Mouse (Mus musculus) T-cell, adult 2 months (primary cell): ENCODE results near the gene Gm49387.

Experiments used
- DNase-seq: peaks from one replicate; pipeline ENCODE4 v3.0.0; 2022; ENCODE audit warnings: low spot score

Gm49387 gene

DNA sequence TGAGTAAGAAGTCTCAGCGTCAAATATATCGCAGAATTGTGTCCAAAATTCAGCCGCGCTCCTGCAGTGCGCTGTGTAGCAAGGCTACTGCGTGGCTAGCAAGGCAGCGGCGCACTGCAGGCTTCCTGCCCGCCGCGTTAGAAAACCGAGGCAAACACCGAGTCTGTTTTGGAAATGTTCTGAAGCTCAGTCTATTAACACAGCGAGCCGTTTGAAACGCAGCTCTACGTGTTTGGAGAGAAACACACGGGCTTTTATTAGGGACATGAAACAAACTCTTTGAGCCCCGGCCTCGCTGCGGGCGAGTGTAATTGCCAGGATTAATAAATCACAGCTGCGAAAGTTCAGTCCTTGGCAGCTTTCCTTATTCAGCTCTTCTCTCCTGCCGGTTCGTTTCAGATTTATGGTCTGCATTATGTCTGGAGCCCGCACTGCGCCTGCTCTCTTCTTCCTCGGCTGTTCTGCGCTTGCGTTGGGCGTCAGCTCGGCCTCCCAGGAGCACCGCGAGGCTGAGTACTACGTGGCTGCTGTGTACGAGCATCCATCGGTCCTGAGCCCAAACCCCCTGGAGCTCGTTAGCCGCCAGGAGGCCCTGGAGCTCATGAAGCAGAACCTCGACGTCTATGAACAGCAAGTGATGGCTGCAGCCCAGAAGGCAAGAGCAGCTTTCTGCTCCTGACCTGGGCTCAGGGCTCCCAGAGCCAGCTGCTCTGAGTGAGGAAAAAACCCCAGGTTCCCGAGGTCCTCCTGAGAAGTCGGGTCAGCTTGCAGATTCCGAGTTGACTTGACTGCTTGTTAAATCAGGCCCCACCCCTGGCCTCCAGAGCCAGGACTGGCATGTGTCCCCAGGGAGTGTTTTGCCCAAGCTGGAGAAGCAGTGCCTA lies 21.2 kb upstream of the Gm49387 start:
- DNase-seq = peak; percentile 84

- no peak for DNase-seq
Observed at GRCm38 (mm10) chr14:31660312-31661093, 19.8 kb upstream of the Gm49387 start.

DNA sequence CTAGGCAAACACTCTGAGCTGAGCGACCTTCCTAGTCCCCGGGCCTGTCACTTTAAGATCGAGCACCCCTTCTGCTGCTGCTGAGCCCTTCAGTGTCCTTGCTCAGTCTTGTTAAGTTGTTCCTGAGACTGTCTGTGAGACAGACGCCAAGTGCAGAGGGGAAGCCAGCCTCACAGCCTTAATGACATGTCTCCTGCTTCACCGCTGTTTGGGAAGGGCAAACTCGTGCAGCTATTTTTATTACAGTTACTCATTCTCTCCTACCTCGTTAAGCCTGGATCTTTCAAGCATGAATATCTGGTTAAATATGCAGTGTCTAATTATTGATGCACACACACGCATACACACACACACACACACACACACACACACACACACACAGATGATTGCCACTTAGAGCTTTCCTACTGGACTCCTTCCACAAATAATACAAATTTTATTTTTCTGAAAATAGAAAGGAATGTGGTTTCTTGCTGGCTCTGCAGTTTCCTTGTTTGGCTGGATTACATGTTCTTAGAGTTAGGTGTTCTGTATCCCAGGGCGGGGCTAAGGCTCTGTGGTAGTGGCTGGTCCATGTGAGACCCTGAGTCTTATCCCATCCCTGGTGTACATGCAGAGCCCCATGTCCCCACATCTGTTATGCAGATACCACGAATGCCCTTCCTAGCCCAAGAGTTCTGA lies 19.0 kb upstream of the Gm49387 start:
- no peak for DNase-seq

- no peak for DNase-seq
Observed at GRCm38 (mm10) chr14:31658126-31658680, 17.5 kb upstream of the Gm49387 start.

- peak; percentile 65 for DNase-seq
Observed at GRCm38 (mm10) chr14:31656857-31657645, 16.4 kb upstream of the Gm49387 start.

DNA sequence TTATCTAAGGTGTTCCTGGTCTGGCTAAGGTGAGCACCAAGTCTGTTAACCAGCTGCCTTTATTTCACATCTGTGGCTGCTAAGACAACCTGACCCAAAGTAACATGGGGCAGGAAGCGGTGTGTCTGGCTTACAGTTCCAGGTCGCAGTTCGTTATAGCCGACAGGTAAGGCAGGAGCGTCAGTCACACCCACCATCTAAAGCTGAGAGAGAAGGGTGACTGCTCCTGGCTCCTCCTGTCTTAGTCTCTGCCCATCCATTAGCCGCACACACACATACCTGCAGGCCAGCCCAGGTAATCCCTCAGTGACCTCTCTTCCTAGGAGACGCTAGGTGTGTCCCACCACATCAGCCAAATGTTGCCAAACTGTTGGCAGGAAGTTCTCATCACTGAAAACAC lies 15.7 kb upstream of the Gm49387 start:
- DNase-seq = no peak

- no peak for DNase-seq
Observed at GRCm38 (mm10) chr14:31655406-31655805, 14.7 kb upstream of the Gm49387 start.

DNA sequence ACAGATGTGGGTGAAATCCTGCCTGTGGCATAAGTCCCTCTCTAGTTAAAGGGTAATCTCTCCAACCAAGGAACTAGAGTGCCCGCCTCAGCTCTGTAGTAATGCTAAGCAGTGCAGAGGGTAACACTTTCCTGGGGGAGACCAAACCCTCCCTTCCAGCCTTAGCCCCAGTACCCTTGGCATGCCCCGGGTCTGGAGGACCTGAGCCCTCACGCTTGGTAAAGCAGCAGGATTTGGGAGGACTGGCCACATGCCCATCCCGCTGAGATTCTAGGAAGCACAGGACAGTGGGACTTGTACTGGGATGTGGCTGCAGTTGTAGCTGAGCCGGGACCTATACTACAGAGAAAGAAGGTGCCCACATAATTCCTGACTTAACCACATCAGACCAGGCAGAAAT lies 14.1 kb upstream of the Gm49387 start:
- DNase-seq = no peak

DNA sequence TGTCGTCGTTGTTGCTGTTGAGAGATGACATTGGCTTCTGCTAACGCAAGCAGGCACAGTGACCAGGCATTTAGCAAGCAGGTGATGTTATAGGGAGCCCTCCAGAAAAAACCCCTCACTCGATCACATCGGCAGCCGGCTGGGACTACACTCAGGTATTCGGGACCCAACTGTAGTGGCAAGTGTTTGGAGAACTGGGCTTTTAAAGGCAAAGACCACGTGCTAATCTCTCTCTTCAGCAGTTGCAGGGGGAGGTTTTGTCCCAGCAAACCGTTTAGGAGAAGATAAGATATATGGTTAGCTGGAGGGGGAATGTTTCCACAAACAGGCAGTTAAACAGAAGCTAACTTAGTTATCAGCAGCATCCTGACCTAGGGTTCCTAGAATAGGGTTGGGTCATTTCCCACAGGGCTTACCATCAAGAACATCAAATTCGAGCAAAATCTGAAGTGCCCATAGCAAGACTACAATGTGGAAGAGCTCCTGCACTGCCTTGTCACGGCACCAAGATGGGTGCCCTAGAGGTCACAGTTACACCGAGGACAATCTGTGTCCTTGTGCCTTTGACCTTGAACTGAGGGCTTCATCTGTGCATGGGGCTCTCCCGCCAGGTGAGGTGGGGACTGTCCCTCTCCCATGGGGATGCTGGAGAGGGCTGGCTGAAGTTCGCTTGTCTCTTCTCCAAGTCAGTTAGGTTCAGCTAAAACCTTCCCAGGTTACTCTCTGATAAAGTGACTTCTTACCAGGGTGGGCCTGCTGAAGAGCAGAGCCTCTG lies 12.6 kb upstream of the Gm49387 start:
- DNase-seq = no peak

GRCm38 (mm10) chr14:31652624-31653023 lies 11.9 kb upstream of the Gm49387 start:
- no peak for DNase-seq

GRCm38 (mm10) chr14:31652106-31652505 lies 11.4 kb upstream of the Gm49387 start:
- DNase-seq = no peak

GRCm38 (mm10) chr14:31651206-31651605 lies 10.5 kb upstream of the Gm49387 start:
- DNase-seq = no peak

GRCm38 (mm10) chr14:31650347-31650746 lies 9.7 kb upstream of the Gm49387 start:
- no peak for DNase-seq

GRCm38 (mm10) chr14:31647991-31648390 lies 7.3 kb upstream of the Gm49387 start:
- DNase-seq = no peak

GRCm38 (mm10) chr14:31645920-31646319 lies 5.2 kb upstream of the Gm49387 start:
- DNase-seq = no peak

DNA sequence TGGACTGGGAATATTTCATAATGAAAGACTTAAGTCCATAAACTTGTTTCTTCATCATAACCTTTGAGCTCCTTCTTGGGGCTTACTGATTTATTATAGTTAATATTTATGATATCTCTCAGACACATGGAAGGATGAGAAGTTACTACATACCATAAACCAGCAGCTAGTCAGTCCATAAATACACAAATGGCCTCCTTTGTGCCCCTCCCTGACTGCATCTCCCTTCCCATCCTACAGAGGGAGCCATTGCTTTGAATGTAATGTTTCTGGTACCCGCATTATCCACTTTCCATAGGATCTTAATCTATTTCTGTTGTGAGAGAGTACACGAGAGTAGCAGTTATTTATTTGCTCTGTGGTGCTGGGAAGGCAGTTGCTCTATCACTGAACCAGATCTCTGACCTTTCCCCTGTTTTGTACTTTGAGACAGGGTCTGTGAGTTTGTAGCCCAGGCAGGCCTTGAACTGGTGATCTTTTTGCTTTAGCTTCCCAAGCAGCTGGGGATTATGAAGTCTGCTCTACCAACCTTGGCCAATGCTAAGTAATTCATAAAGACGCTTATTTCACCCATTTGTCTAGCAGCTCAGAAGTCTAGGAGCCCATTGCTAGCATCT lies 4.4 kb upstream of the Gm49387 start:
- DNase-seq = no peak

GRCm38 (mm10) chr14:31644183-31644830 lies 3.6 kb upstream of the Gm49387 start:
- DNase-seq = no peak

- DNase-seq = no peak
Observed at GRCm38 (mm10) chr14:31641506-31642155, 953 bp upstream of the Gm49387 start.

GRCm38 (mm10) chr14:31640890-31641505 lies 320 bp upstream of the Gm49387 start, which contains the start of the genes Btd and Hacl1:
Gene Btd, plus strand, starts transcription at chr14:31641028.
Gene Hacl1, minus strand, starts transcription at chr14:31641286.
- DNase-seq = peak; percentile 93
